Mouse (Mus musculus): ENCODE data around the gene Gm2696. TPM values are rescaled to one million over a fixed set of nuclear protein-coding genes. Genes with fewer than 3 reads are reported as not detected.
A peak's percentile ranks its signal among the peaks of the same experiment; 100 is the strongest.
"Not testable (repeated sequence)": the region's sequence is repeated elsewhere in the genome, so short reads cannot be mapped to it uniquely, and the experiment has no call there.

The Gm2696 gene
- total RNA-seq (2021) = not detected

DNA sequence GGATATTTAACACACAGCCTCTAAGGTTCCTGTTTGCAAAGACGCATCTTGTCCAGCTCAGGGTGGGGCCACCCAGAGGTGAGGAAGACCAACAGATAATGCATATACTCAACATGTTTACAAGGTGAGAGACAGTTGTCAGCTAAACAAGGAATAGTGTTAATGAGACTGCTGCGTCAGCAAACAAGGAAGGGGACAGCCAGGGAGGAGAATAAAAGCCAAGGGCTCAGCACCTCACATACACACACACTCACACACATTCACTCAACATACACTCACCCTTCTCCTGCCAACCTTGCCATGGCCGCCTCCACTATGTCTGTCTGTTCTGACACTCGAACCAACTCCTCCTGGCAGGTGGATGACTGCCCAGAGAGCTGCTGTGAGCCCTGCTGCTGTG lies at the start of gene Gm2696:
Gene Gm2696, plus strand, starts transcription at position 301 of the 400 bp plus-strand sequence.
- no peak for DNase-seq
- intact Hi-C loops (cut with DNase I) = no loop called here

DNA sequence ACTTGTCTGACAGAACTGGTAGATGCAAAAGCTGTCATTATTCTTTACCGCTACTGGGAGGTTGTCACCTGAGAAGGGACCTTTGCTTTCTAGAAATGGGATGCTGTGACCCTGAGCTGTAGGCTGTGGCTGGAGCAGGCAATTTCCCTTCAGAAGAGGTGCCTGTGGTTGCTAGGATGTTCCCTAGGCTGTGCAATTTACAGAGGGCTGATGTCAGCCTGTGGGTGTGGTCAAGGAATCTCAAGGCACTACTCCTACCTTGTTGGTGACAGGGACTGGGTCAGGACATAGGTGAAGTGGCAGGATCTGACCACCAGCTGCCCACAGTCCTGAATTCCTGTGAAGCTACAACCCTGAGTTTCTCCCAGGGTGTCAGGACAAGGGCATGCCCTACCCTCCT lies 44.8 kb upstream of the Gm2696 start:
- intact Hi-C loops (cut with DNase I) = no loop called here

DNA sequence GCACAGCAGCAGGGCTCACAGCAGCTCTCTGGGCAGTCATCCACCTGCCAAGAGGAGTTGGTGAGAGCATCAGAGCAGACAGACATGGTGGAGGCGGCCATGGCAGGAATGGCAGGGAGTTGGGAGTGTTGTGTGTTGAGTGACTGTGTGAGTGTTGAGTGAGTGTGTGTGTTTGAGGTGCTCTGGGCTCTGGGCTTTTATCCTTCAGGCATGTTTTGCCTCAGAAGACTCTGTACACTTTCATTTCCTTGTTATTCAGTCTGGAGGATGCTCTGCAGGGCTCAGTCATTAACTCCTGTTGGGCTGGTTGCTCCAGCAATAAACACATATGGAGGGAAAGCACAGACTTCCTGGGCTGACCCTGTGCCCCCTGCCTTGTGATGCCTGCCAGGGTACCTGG lies 43.3 kb upstream of the Gm2696 start, which contains the start of gene Gm3238:
Gene Gm3238, minus strand, starts transcription at position 101 of the 400 bp plus-strand sequence.
- DNase-seq; intact Hi-C loops (cut with DNase I): not testable (repeated sequence)

More for the DNA sequence above, 44.8 kb upstream of the Gm2696 start:
- DNase-seq = no peak

DNA sequence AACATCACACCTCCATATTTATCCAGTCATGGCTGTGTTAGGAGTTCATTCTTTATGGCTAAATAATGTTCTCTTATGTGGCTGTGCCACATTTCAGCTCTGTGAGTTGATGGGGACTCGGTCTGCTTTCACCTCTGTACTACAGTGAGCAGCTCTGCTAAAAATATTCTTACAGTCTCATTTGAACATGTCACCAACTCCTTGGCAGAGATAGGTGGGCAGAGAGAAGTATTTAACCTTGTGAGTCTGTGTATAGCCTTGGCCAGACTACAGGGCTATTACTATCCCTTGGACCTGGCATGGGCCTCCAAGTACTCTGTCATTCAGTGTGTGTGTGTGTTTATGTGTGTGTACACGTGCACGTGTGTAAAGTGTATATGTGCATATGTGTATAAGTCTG lies 42.3 kb upstream of the Gm2696 start:
- intact Hi-C loops (cut with DNase I); DNase-seq: not testable (repeated sequence)

DNA sequence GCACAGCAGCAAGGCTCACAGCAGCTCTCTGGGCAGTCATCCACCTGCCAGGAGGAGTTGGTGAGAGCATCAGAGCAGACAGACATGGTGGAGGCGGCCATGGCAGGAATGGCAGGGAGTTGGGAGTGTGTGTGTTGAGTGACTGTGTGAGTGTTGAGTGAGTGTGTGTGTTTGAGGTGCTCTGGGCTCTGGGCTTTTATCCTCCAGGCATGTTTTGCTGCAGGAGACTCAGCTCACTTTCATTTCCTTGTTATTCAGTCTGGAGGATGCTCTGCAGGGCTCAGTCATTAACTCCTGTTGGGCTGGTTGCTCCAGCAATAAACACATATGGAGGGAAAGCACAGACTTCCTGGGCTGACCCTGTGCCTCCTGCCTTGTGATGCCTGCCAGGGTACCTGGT lies 37.6 kb upstream of the Gm2696 start, which contains the start of gene Gm7138:
Gene Gm7138, minus strand, starts transcription at position 101 of the 400 bp plus-strand sequence.
- intact Hi-C loops (cut with DNase I); DNase-seq: not testable (repeated sequence)

DNA sequence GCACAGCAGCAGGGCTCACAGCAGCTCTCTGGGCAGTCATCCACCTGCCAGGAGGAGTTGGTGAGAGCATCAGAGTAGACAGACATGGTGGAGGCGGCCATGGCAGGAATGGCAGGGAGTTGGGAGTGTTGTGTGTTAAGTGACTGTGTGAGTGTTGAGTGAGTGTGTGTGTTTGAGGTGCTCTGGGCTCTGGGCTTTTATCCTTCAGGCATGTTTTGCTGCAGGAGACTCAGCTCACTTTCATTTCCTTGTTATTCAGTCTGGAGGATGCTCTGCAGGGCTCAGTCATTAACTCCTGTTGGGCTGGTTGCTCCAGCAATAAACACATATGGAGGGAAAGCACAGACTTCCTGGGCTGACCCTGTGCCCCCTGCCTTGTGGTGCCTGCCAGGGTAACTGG lies 32.0 kb upstream of the Gm2696 start, which contains the start of gene Gm3250:
Gene Gm3250, minus strand, starts transcription at position 101 of the 400 bp plus-strand sequence.
- intact Hi-C loops (cut with DNase I); DNase-seq: not testable (repeated sequence)

DNA sequence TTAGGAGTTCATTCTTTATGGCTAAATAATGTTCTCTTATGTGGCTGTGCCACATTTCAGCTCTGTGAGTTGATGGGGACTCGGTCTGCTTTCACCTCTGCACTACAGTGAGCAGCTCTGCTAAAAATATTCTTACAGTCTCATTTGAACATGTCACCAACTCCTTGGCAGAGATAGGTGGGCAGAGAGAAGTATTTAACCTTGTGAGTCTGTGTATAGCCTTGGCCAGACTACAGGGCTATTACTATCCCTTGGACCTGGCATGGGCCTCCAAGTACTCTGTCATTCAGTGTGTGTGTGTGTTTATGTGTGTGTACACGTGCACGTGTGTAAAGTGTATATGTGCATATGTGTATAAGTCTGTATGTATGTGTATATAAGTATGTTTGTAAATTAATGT lies 31.1 kb upstream of the Gm2696 start:
- DNase-seq; intact Hi-C loops (cut with DNase I): not testable (repeated sequence)

DNA sequence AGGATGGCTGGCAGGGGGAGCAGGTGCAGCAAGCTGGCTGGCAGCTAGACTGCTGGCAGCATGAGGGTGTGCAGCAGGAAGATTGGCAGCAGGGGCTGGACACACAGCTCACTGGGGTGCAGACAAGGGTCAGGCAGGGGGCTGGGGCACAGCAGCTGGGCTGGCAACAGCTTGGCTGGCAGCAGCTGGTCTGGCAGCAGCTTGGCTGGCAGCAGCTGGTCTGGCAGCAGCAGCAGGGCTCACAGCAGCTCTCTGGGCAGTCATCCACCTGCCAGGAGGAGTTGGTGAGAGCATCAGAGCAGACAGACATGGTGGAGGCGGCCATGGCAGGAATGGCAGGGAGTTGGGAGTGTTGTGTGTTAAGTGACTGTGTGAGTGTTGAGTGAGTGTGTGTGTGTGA lies 26.6 kb upstream of the Gm2696 start, which contains the start of gene Gm7137:
Gene Gm7137, minus strand, starts transcription at position 325 of the 400 bp plus-strand sequence.
- peak; percentile 14 for DNase-seq
- intact Hi-C loops (cut with DNase I) = not testable (repeated sequence)

DNA sequence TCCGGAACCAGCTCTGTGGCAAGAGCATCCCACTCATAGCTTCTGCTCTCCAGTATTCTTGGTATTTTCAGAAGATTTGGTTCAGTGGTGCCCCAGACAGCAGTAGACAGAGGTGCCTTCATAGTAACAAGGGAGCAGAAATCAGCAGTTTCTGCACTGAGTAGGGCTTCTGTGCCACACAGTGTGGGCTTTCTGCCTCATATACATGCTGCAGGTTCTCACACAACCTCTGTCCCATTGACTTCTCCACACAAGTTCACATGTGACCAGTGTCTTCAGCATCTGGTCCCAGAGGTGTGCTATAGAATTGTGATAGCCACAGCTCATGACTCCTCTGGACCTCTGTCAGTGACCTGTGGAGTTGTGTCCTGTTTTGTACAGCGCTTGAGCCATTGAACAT lies 25.9 kb upstream of the Gm2696 start:
- intact Hi-C loops (cut with DNase I) = no loop called here
- DNase-seq = no peak

DNA sequence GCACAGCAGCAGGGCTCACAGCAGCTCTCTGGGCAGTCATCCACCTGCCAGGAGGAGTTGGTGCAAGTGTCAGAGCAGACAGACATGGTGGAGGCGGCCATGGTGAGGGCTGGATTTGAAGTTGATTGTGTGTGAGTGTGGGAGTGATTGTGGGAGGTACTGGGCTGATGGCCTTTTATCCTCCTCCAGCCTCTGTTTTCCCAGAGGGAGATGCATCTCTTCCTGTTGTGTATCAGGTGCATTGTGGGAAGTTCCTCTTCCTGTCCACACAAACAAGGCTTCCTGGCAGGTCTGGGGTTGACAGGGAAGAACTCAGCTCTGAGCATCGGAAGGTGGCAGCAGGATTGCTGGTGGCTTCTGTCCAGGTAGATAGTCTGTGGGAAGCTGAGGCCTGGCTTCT lies 19.5 kb upstream of the Gm2696 start, which contains the start of gene Gm9639:
Gene Gm9639, minus strand, starts transcription at position 101 of the 400 bp plus-strand sequence.
- no peak for DNase-seq
- intact Hi-C loops (cut with DNase I) = no loop called here

DNA sequence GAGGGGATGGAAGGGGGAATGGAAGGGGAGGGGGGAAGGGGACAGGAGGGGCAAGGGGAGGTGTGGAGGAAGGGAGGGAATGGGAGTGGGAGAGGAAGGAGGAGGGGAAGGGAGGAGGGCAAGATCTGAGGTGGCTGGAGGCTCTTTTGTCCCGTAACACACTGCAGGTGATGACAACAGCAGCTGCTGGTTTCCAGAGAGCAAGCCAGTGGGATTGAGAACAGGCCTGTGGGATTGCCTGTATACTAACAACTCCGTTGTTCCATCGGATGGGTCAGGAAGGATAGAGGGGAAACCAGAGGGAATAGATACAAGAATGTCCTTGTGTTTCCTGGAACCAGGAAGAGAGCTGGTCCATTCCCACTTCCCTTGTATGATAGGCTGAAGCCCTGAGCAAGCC lies 16.8 kb upstream of the Gm2696 start:
- DNase-seq = no peak
- intact Hi-C loops (cut with DNase I) = no loop called here

DNA sequence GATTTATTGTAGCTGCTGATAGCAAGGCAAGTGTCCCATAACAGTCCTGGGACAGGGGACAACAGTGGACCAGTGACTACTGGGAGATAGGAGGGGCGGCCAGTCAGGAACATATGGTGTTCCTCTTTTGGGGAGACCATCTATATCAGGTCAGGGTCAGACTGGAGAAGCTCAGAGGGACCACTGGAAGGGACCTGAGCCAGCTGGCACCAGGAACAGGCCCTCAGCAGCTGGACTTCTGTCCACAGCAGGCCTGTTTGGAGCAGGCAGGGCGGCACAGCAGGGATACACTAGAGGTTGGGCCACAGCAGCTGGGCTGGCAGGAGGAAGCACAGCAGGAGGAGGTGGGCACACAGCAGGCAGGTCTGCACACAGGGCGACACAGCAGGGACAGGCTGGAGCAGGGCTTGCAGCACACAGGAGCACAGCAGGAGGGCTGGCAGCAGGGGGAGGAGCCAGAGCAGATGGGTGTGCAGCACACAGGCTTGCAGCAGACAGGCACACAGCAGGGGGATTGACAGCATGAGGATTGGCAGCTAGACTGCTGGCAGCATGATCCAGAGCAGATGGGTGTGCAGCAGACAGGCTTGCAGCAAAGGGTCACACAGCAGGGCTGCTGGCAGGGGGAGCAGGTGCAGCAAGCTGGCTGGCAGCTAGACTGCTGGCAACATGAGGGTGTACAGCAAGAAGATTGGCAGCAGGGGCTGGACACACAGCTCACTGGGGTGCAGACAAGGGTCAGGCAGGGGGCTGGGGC lies 16.1 kb upstream of the Gm2696 start:
- intact Hi-C loops (cut with DNase I) = not testable (repeated sequence)
- DNase-seq = peak; percentile 38

DNA sequence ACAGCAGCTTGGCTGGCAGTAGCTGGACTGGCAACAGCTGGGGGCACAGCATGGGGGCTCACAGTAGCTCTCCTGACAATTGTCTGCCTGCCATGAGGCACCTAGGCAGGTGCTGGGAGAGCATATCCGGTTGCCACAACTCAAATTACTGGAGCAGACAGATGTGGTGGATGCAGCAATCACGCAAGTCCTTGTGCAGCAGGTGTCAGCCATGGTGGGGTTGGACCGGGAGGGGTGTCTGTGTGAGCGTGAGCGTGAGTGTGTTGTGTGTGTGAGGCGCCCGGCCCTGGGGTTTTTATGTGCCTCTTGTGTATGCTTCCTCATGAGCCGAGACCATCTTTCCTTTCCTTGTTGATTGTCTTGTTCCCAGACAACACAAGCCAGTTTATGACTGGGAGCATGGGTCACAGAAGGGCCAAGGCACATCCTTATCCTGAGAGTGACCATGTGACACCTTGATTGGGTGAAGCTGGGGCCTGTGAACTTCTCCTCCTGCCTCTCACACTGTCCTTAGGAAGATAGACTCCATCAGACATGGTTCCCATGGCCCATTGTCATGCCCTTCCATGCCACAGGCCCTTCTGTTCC lies 15.5 kb upstream of the Gm2696 start, which contains the start of gene Gm19668:
Gene Gm19668, minus strand, starts transcription at position 213 of the 588 bp plus-strand sequence.
- no peak for DNase-seq
- intact Hi-C loops (cut with DNase I) = no loop called here

DNA sequence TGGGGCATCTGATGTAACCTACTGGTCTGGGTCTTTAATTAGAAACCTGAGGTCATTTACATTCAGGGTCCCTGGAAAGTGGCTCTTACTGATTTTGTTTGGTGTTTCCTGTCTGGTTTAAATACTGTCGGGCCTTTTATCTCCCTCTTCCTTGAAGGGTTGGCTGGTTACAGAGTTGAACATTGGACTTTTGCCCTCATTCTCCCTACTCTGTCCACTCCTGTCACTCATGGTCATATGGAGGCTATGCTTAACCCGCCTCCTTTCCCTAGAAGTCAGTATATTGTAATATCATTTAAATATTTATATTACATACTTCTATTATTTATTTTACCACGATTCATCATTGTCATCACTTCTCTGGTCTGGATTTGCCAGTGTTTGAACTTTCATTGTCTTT lies 10.4 kb upstream of the Gm2696 start:
- intact Hi-C loops (cut with DNase I) = no loop called here
- no peak for DNase-seq

DNA sequence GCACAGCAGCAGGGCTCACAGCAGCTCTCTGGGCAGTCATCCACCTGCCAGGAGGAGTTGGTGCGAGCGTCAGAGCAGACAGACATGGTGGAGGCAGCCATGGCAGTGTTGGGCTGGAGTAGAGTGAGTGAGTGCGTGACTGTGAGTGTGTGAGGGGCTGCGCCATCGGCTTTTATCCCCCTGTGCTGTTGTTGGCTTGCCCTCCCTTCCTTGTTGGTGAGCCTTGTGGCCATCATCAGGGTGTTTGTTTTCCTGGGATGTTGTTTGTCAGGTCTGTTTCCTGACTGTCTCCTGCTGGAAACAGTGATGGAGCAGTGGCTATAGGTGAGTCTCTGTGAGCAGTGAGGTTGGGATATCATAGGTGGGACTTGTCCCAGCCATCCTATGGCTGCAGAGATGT lies 2.7 kb upstream of the Gm2696 start, which contains the start of gene Gm9507:
Gene Gm9507, minus strand, starts transcription at position 101 of the 400 bp plus-strand sequence.
- no peak for DNase-seq

DNA sequence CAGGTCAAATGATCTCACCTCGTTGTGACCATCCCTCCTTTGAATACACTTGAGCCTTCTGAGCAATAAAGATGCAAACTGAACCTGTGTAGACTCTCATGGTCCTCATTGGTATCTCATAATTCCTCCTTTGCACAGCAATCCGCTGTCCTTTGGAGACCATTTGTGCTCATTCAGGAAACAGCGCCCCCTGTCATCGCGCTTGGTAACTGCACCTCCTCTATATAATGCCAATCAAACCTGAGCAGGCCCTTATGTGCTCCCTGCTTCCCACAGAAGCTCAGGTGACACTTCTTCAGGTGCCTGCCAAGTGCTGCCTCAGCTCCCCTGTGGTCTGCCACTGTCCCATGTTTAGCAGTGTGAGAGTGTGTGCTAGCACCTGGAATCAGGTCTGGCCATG lies 1.0 kb downstream of the Gm2696 start:
- DNase-seq = peak; percentile 17
- intact Hi-C loops (cut with DNase I) = no loop called here

More for the DNA sequence above, 2.7 kb upstream of the Gm2696 start, which contains the start of gene Gm9507:
- intact Hi-C loops (cut with DNase I) = no loop called here

DNA sequence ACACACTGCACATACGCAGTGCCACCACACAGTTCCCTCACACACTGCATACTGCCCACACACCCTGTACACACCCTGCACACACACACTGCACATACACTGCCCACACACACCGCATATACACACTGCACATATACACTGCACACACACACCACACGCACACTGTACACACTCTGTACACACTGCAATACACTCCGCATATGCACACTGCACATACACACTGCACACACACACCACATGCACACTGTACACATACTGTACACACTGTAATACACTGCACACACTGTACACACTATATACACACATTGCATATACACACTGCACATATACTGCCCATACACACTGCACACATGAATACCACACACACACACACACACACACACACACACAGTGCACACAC lies 4.0 kb downstream of the Gm2696 start:
- intact Hi-C loops (cut with DNase I) = no loop called here
- no peak for DNase-seq

DNA sequence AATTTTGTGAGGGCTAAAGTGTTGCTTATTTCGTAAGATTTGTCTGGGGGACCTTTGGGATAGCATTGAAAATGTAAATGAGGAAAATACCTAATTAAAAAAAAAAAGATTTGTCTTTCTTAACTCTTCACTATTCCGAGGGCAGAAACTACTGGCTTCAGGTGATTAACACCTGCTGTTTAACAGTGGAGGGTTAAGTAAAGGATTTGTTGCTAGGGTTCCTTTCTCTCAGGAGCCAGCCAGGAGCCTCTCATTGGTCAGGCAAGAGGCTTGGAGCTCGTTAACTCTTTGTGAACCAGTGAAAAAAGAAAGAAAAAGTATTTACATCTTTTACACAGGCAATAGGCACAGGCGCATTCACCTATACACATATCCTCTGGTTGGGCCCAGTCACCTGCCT lies 4.7 kb downstream of the Gm2696 start:
- no peak for DNase-seq
- intact Hi-C loops (cut with DNase I) = no loop called here

DNA sequence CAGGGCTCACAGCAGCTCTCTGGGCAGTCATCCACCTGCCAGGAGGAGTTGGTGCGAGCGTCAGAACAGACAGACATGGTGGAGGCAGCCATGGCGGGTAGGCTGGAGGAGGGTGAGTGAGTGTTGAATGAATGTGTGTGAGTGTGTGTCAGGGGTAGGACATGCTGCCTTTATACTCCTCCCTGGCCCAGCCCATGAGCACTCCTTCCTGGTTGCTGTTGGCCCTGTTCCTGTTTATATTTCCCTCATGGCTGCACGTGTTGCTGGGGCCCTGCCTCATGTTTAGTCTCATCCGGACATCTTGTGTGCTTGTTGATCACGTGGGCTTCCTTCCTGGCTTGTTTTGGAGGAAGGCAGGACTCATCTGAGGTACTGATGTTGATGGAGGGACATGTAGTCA lies 12.5 kb downstream of the Gm2696 start, which contains the start of gene Krtap10-4:
Gene Krtap10-4, minus strand, starts transcription at position 145 of the 400 bp plus-strand sequence.
- DNase-seq = no peak
- intact Hi-C loops (cut with DNase I) = no loop called here

DNA sequence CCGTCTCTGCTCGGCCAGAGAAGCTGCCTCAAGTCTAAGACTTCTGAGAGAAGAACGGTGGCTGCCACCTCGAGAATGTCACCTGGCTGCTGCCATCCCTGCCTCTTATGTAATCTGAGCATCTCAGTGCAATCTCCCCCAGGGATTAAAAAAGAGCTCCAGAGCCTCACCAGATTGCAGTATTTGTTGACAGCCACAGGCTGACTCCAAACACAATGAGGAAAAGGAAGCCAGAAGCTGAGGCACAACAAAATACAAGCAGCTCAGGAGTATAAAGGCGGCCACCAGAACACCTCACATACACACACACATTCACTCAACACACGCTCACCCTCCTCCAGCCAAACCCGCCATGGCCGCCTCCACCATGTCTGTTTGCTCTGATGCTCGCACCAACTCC lies 21.2 kb downstream of the Gm2696 start, which contains the start of gene Krtap10-10:
Gene Krtap10-10, plus strand, starts transcription at position 301 of the 400 bp plus-strand sequence.
- no peak for DNase-seq
- intact Hi-C loops (cut with DNase I) = no loop called here

DNA sequence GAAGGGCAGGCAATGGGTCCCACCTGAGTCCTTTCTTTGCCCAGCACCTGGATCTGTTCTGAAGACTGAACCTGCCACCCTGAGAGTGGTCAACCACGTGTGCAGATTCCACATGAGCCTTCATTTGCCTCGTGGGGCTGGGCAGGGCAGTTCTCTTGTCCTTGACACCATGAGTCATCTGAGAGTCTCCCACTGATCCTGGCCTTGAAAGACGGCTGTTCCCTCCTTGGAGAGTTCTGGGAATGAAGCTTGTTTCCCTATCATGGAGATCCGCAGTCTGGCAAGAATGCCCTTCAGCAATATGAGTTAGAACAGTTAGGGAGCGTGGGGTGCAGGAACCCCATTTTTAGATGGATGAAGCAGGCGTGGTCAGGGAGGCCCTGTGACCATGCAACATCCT lies 24.5 kb downstream of the Gm2696 start:
- intact Hi-C loops (cut with DNase I) = no loop called here
- no peak for DNase-seq
